Mouse (Mus musculus) forebrain, embryonic 12.5 days (tissue): ENCODE measurements at regions not wholly inside any gene's neighbourhood (a gene's known extent, or its start where the extent isn't known, plus 50 kb on each side); places are given as distances from the start of the nearest gene placed in this dataset. TPM values are rescaled to one million over a fixed set of nuclear protein-coding genes. Genes with fewer than 3 reads are reported as not detected.

ENCODE experiments used
- microRNA-seq: library from miRNA; unstranded; fragments of <30 nt; microRNA quantifications from one replicate; pipeline ENCODE4, GENCODE M21; 2017

Small RNA genes in the stretch of these regions (microRNA-seq; reads per million reads assigned to microRNA genes)
- not detected for gene Mir6378
